Mouse (Mus musculus) intestine, embryonic 14.5 days (tissue): ENCODE results near the gene Erp29. TPM values are rescaled to one million over a fixed set of nuclear protein-coding genes. Genes with fewer than 3 reads are reported as not detected.
A peak's percentile ranks its signal among the peaks of the same experiment; 100 is the strongest.

ENCODE experiments used
- ATAC-seq: fragments of 200-750 bp; cut with Nextera tagmentation; replicated peaks from 2 replicates; pipeline ENCODE4 v1.8.0; 2017; ENCODE audit warnings: low read depth, moderate number of reproducible peaks, moderate TSS enrichment, moderate library complexity; ENCODE audit not compliant: low FRiP score, low TSS enrichment
- DNase-seq: peaks from one replicate; pipeline ENCODE4 v3.0.0-alpha.2; 2018; ENCODE audit warnings: low spot score
- H3K27ac ChIP-seq: fragments of 300-500 bp; sonication (generic); 2 replicates; pipeline ENCODE4 v1.5.1; 2014; ENCODE audit warnings: low read depth, mild to moderate bottlenecking, control low read depth
- H3K27me3 ChIP-seq: fragments of 300-500 bp; sonication (generic); replicated peaks from 2 replicates; pipeline ENCODE4 v1.6.1; 2014; ENCODE audit warnings: low read length, control low read depth; ENCODE audit not compliant: control insufficient read depth, insufficient read depth
- H3K36me3 ChIP-seq: fragments of 300-500 bp; sonication (generic); 2 replicates; pipeline ENCODE4 v1.6.1; 2014; ENCODE audit warnings: low read length, control low read depth; ENCODE audit not compliant: control insufficient read depth, insufficient read depth
- H3K4me1 ChIP-seq: fragments of 300-500 bp; sonication (generic); replicated peaks from 2 replicates; pipeline ENCODE4 v1.6.1; 2014; ENCODE audit warnings: low read length, control low read depth, mixed read lengths; ENCODE audit not compliant: control insufficient read depth, insufficient read depth
- H3K4me2 ChIP-seq: fragments of 300-500 bp; sonication (generic); 2 replicates; pipeline ENCODE4 v1.6.1; 2014; ENCODE audit warnings: low read length
- H3K4me3 ChIP-seq: fragments of 300-500 bp; sonication (generic); 2 replicates; pipeline ENCODE4 v1.5.1; 2014; ENCODE audit warnings: low read depth, low read length, control low read depth, mixed read lengths
- H3K9ac ChIP-seq: fragments of 300-500 bp; sonication (generic); 2 replicates; pipeline ENCODE4 v1.6.1; 2014; ENCODE audit warnings: mild to moderate bottlenecking, low read length
- H3K9me3 ChIP-seq: fragments of 300-500 bp; sonication (generic); 2 replicates; pipeline ENCODE4 v1.6.1; 2016; ENCODE audit warnings: low read length, control low read depth; ENCODE audit not compliant: control insufficient read depth
- WGBS: fragments of 180-500 bp; shearing (Covaris S2); extraction: QIAGEN DNeasy Blood & Tissue Kit; methylation state at CpG from one replicate; pipeline ENCODE4 v1.1.7; 2014; 5-methylcytosine and 5-hydroxymethylcytosine counted together
- polyA plus RNA-seq: library from polyadenylated mRNA; unstranded; fragments of >200 nt; fragmentation: Nextera tagmentation; extraction: Ambion mirVana; gene quantifications from 2 replicates; pipeline ENCODE4 v1.2.1, GENCODE M21; 2014

Erp29 gene
- polyA plus RNA-seq, 1 experiment from 2014 or later = 164 TPM

DNA sequence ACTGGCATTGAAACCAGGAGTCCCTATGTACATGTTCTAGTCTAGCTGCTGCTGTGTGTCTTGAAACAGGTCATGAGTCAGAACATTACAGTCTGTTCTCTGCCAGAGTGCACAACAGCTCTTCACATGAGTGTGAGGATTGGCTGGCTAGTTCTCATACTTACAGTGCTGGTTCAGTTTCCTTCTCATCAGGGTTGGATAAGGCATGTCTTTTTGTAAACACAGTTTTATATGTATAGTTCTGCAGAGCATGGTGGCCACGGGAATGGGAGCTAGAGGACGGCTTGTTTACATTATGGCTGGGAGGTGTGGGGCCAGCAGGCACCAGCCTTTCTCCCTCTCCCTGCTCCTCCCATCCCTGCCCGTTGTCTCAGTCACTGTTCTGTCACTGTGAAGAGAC, 17.3 kb upstream of the Erp29 start:
- no peak for DNase-seq
- Histone ChIP-seq H3K36me3 (no peaks in the 10 kb centered on the region), H3K4me3 (no peak overlapping the region), H3K4me2 (no peak overlapping the region), H3K9ac (no peak overlapping the region), H3K27me3 (no peaks in the 10 kb centered on the region), H3K4me1 (peaks cover 6% of the 10 kb centered on the region), H3K27ac (peak overlapping the region; percentile 39; the same call in 1 of the 2 replicates), H3K9me3 (no peaks in the 10 kb centered on the region)
- WGBS = 8% methylated on average over 3 of the region's 3 CpGs
- no peak for ATAC-seq

DNA sequence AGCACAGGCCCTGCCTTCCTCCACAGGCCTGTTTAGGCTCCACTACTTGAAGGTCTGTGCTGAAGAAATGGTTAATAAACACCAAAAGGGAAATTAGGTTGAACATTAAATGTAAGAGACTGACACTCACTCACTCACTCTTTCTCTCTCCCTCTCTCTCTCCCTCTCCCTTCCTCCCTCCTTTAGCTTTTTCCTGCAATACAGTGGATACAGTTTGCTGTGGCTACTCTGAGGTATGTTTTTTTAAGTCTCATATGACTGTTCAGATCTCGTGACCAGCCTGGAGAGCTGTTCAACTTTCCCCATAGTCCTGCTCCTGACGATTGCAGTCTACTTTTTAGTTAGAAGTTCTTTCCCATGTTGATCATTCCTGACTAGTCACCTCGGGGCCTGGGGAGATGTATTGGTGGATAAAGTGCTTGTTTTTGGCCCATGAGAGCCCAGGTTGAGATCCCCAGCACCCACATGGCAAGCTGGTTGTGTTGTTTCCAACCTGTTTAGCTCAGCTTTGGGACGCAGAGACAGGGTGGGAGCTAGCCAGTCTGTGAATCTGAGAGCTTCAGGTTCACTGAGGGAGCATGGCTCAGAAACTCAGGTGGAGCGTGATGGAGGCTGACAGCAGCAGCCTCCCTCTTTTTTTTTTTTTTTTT, 11.4 kb upstream of the Erp29 start:
- Histone ChIP-seq H3K27me3 (no peaks in the 10 kb centered on the region), H3K36me3 (no peaks in the 10 kb centered on the region), H3K4me3 (no peak overlapping the region), H3K9ac (no peak overlapping the region), H3K4me1 (no peaks in the 10 kb centered on the region; the same call in 1 of the 2 replicates), H3K9me3 (no peaks in the 10 kb centered on the region), H3K4me2 (no peak overlapping the region), H3K27ac (no peak overlapping the region)
- ATAC-seq (no peak), DNase-seq (no peak)
- 66% methylated on average over 5 of the region's 5 CpGs for WGBS

DNA sequence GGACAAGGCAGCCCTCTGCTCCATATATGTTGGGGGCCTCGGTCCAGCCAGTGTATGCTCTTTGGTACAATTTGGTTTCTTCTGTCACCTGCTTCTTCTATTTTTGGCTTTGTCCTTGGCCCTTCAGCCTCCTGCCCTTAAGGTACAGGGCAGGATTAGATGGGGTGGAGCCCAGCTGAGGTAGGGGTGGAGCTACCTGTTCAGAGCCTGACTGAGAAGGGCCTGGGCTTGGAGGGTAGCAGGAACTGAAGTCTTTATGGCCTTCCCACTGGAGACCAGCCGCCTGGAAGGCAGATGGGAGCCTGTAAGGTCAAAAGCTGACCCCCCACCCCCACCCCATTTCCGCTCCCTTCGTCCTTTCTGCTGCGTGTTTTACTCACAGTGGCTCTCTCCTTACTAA, 10.7 kb upstream of the Erp29 start:
- Histone ChIP-seq H3K27me3 (no peaks in the 10 kb centered on the region), H3K36me3 (no peaks in the 10 kb centered on the region), H3K27ac (no peak overlapping the region), H3K4me1 (no peaks in the 10 kb centered on the region; the same call in 1 of the 2 replicates), H3K9ac (no peak overlapping the region), H3K4me2 (no peak overlapping the region), H3K4me3 (no peak overlapping the region), H3K9me3 (no peaks in the 10 kb centered on the region)
- ATAC-seq = 0 out of 2 replicates have a peak, but pooled peaks have one; percentile 55
- no peak for DNase-seq
- WGBS = 44% methylated on average over 5 of the region's 5 CpGs

DNA sequence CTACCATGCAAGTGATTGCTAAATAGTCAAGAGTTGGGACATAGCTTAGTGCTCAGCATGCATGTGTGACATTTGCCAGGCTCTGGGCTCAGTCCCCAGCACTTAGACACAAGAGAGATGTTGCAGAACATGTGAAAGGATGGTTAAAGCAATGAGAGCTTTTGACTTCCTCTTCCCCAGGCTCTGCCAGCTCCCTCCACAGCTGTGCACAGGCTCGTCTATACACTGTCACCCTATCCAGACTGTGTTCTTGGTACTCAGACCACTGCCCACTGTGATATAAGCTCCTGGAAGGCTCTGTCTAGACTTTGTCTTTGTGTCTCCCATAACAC, 9.8 kb upstream of the Erp29 start:
- Histone ChIP-seq H3K4me3 (no peak overlapping the region), H3K4me2 (no peak overlapping the region), H3K9ac (no peak overlapping the region), H3K27ac (no peak overlapping the region), H3K36me3 (no peaks in the 10 kb centered on the region), H3K27me3 (no peaks in the 10 kb centered on the region), H3K9me3 (no peaks in the 10 kb centered on the region), H3K4me1 (no peaks in the 10 kb centered on the region; the same call in 1 of the 2 replicates)
- ATAC-seq (no peak), DNase-seq (no peak)
- WGBS = 43% methylated on average over 1 of the region's 1 CpGs

DNA sequence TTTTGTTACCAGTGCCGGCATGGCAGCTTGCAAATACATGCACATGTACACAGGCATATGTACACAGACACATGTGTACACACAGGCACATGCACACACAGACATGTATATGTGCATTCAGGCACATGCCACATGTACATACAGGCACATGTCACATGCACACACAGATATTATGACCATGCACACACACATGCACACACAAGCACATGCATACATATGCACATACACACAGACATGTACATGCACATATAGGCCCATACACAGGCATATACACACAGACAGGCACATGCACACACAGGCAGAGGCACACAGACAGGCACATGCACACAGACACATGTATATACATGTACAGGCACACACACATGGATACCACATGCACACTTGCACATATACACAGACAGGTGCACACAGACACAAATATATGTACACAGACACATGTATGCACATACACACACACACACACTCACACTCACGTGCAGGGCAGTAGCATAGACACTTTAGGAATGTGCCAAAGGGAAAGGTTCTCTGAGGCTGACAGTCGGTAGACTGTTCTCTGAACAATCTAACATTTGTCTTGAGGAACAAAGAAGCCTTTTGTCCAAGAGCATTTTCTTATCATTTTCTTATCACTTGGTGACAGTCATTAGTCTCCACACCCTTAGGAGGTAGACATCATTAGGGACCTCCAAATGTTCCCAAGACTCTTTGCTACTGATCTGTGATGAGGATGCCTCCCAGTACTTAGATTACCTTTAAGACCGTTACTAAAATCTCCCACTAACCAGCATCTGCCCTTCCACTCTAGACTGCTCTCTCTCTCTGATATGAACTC, 9.2 kb upstream of the Erp29 start:
- H3K4me3 ChIP-seq = no peak overlapping the region
- no peaks in the 10 kb centered on the region for H3K27me3 ChIP-seq
- no peak overlapping the region for H3K4me2 ChIP-seq
- peak; percentile 40; the same call in 1 of the 2 replicates for ATAC-seq
- H3K9me3 ChIP-seq = no peaks in the 10 kb centered on the region
- H3K4me1 ChIP-seq = no peaks in the 10 kb centered on the region; the same call in 1 of the 2 replicates
- no peak for DNase-seq
- 56% methylated on average over 4 of the region's 4 CpGs for WGBS
- no peak overlapping the region for H3K9ac ChIP-seq
- H3K36me3 ChIP-seq = no peaks in the 10 kb centered on the region
- no peak overlapping the region for H3K27ac ChIP-seq

DNA sequence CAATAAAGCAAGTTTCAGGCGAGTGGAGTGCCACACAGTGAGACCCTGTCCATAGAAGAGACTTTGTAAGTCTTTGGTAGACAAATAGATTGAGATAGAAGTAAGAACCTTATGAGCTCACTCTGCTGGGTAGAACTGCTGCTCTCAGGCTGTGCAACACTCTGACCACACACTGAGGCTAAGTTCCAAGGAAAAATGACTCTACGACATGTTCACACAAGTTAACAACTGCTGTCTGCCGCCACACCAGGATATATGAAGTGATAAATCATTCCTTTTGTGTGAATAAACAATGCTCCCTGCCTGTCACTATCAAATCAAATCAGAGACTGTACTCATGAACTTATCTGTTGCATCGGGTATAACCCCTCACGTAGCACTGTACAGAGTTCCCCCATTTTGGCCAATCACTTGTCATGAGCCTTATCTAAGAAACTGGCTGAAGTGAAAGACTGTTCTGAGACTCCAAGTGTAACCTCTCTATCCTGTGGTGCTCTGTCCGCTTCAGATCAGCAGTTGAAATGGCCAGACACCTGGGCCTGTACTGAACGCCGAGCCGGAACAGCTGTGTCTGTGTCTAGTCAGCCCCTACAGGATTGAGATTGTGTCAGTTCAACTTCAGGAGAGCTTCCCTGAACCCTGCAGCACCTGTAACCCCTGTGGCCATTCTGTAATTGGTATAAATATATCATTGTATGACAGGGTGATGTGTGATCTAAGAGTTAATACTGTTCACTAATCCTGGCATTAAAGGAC, 3.4 kb upstream of the Erp29 start:
- Histone ChIP-seq H3K4me1 (peaks cover 15% of the 10 kb centered on the region), H3K4me2 (no peak overlapping the region), H3K9me3 (no peaks in the 10 kb centered on the region), H3K27ac (no peak overlapping the region), H3K36me3 (no peaks in the 10 kb centered on the region), H3K9ac (no peak overlapping the region), H3K4me3 (no peak overlapping the region), H3K27me3 (no peaks in the 10 kb centered on the region)
- DNase-seq = no peak
- whole genome bisulfite sequencing = 66% methylated on average over 9 of the region's 9 CpGs
- ATAC-seq = no peak

DNA sequence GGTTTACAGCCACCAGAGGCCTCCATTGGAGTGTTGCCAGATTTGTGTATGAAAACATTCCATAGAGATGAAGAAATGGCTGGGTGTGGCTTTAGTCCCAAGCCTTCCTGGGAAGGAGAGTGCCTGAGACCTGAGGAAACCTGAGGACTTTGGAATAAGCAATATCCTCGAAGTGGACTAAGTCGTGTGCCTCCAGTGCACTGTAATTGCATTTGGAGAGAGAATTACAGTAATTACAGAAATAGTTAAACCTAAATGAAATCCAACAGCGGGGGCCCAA, 2.1 kb upstream of the Erp29 start:
- H3K4me1 ChIP-seq = peaks cover 17% of the 10 kb centered on the region
- H3K27ac ChIP-seq = peak overlapping the region; percentile 51
- no peak overlapping the region for H3K4me3 ChIP-seq
- H3K4me2 ChIP-seq = no peak overlapping the region
- 0 out of 2 replicates have a peak, but pooled peaks cover 3% of the 10 kb centered on the region for H3K36me3 ChIP-seq
- no peak overlapping the region for H3K9ac ChIP-seq
- no peaks in the 10 kb centered on the region for H3K9me3 ChIP-seq
- DNase-seq = no peak
- 72% methylated on average over 3 of the region's 3 CpGs for WGBS
- ATAC-seq = no peak
- no peaks in the 10 kb centered on the region for H3K27me3 ChIP-seq

DNA sequence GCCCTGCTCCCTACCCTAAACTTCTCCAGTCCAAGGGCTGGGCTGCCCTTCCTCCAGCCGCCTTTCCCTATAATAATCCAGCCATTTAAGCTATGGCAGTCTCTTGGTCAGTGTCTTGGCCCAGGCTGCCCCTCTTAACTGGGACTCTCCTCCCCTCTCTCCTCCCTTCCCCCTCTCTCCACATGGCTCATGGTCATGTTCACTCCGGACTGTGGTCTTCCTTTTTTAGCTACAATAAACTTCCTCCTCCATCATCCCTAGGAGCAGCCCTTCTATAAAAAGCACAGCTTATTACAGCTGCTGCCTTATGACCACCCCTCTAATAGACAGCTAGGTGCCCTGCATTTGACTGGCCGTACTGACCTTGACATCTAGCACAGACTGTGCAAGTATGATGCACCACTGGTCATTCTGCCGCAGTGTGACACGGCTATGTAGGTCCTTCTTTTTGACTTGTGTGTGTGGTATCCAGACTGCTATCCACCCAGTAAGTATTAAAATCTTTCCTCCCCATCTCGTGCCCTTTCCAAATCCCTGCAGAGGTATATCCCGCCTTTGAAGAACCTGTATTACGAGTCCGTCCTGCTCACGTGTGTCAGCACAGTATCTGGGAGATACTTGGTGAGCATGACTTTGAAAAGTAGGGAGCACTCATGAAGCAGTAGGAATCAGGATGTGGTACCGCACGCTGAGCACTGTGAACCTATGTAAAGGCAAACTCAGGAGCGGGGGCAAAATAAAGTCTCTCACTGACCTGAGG, 1.6 kb upstream of the Erp29 start:
- H3K36me3 ChIP-seq = peaks cover 8% of the 10 kb centered on the region
- DNase-seq (peak; percentile 62), ATAC-seq (no peak)
- H3K27ac ChIP-seq = peak overlapping the region; percentile 51
- no peaks in the 10 kb centered on the region for H3K9me3 ChIP-seq
- H3K4me2 ChIP-seq = peak overlapping the region; percentile 82
- H3K4me3 ChIP-seq = no peak overlapping the region
- H3K27me3 ChIP-seq = no peaks in the 10 kb centered on the region
- WGBS = 73% methylated on average over 13 of the region's 13 CpGs
- peaks cover 17% of the 10 kb centered on the region for H3K4me1 ChIP-seq
- no peak overlapping the region for H3K9ac ChIP-seq
